Mouse (Mus musculus): ENCODE measurements around the gene Zfp280c. TPM values are rescaled to one million over a fixed set of nuclear protein-coding genes. Genes with fewer than 3 reads are reported as not detected.

The Zfp280c gene
- polyA plus RNA-seq (2015; fragmentation: Nextera tagmentation; extraction: Ambion mirVana) = 11.0 and 13.9 TPM in 2 replicates

GRCm38 (mm10) chrX:48594099-48594760 lies at the start of gene Zfp280c:
Gene Zfp280c (minus strand): TSS chrX:48594504.
- ATAC-seq (replicated peaks) = peak; percentile 94
- Histone ChIP-seq H3K4me3 (peak within 1 kb of the TSS; percentile 71), H3K4me1 (peaks cover 8% of the 10 kb centered on the region; the same call in 1 of the 2 replicates), H3K27me3 (no peaks in the 10 kb centered on the region), H3K9me3 (no peaks in the 10 kb centered on the region), H3K27ac (replicated peaks) (peak within 1 kb of the TSS; percentile 86), H3K9ac (replicated peaks) (peak within 1 kb of the TSS; percentile 78), H3K4me2 (replicated peaks) (peak within 1 kb of the TSS; percentile 38), H3K36me3 (peaks cover 9% of the 10 kb centered on the region; the same call in 1 of the 2 replicates)
- 22% methylated on average over 45 of the region's 45 CpGs for WGBS

GRCm38 (mm10) chrX:48637032-48637431 lies 42.7 kb upstream of the Zfp280c start:
- Histone ChIP-seq H3K9me3 (no peaks in the 10 kb centered on the region), H3K36me3 (peaks cover 11% of the 10 kb centered on the region; the same call in 1 of the 2 replicates), H3K4me1 (no peaks in the 10 kb centered on the region), H3K27ac (replicated peaks) (no peak overlapping the region), H3K9ac (replicated peaks) (no peak overlapping the region), H3K4me3 (no peak overlapping the region), H3K4me2 (replicated peaks) (no peak overlapping the region), H3K27me3 (no peaks in the 10 kb centered on the region)
- 71% methylated on average over 2 of the region's 2 CpGs for WGBS
- no peak for ATAC-seq (replicated peaks)

DNA sequence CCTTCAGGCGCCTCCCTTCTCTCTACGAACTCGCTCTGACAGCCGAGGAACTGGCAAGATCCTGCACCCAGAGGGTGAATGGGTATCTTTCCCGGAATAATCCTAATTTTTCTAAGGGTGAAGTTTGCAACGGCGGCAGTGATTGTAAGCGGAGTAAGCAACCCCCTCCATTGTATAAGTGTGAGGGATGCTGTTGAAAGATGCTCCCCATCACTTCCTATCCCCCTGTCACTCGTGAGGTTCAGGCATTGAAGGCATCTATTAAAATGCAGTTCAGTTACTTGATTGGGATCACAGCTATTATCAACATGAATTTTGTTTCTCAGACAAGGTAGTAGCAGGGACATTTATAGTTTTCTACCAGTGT lies 29.7 kb upstream of the Zfp280c start:
- H3K27me3 ChIP-seq = no peaks in the 10 kb centered on the region
- H3K36me3 ChIP-seq = no peaks in the 10 kb centered on the region
- H3K4me2 ChIP-seq (replicated peaks) = peak overlapping the region; percentile 46
- peak overlapping the region; percentile 94 for H3K27ac ChIP-seq (replicated peaks)
- H3K4me3 ChIP-seq = peak overlapping the region; percentile 74
- 32% methylated on average over 9 of the region's 9 CpGs for WGBS
- H3K4me1 ChIP-seq = peaks cover 6% of the 10 kb centered on the region; the same call in 1 of the 2 replicates
- no peaks in the 10 kb centered on the region for H3K9me3 ChIP-seq
- ATAC-seq (replicated peaks) = no peak; the same call in 1 of the 2 replicates
- peak overlapping the region; percentile 64 for H3K9ac ChIP-seq (replicated peaks)

DNA sequence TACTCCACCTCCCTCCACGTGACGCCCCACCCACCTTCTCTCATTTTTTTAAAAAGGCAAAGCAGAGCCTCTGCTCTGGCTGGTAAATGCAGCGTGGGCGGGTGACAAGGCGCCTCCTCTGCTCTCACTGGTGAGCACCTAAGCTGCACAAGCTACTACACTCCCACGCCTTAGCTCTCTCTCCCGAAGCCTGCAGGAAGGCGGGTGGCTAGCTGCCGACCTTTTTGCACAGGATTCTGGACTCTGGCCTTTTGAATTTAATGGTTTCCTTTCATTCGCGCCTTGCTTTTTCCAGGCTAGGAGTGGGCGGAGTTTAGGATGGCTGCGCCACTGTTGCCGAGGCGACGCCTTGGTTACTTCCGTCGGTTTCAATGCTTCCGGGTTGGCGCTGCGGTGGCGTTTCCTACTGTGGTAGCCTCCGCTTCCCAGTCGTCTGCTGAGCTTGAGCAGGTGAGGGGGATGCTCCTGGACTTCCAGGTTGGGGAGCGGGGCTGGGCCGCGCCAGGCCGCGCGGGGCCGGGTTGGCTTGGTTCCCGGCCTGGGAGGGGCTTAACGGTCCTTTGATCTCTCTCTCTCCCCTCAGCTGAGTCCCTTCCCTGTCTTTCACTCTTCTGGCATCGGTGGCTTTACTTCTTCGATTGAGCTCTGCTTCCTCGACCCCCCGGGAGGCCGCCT lies 29.2 kb upstream of the Zfp280c start, which contains the start of gene Slc25a14:
Slc25a14 (plus strand) TSS at position 35 of the 675 bp plus-strand sequence.
- no peaks in the 10 kb centered on the region for H3K27me3 ChIP-seq
- H3K4me3 ChIP-seq = peak within 1 kb of the TSS; percentile 74
- peak within 1 kb of the TSS; percentile 46 for H3K4me2 ChIP-seq (replicated peaks)
- H3K27ac ChIP-seq (replicated peaks) = peak within 1 kb of the TSS; percentile 94
- 19% methylated on average over 38 of the region's 38 CpGs for WGBS
- peak within 1 kb of the TSS; percentile 64 for H3K9ac ChIP-seq (replicated peaks)
- H3K9me3 ChIP-seq = no peaks in the 10 kb centered on the region
- H3K36me3 ChIP-seq = no peaks in the 10 kb centered on the region
- peaks cover 6% of the 10 kb centered on the region; the same call in 1 of the 2 replicates for H3K4me1 ChIP-seq
- ATAC-seq (replicated peaks) = peak; percentile 98

GRCm38 (mm10) chrX:48623049-48623378 lies 28.7 kb upstream of the Zfp280c start:
- H3K27ac ChIP-seq (replicated peaks) = peak overlapping the region; percentile 94
- 27% methylated on average over 4 of the region's 4 CpGs for WGBS

DNA sequence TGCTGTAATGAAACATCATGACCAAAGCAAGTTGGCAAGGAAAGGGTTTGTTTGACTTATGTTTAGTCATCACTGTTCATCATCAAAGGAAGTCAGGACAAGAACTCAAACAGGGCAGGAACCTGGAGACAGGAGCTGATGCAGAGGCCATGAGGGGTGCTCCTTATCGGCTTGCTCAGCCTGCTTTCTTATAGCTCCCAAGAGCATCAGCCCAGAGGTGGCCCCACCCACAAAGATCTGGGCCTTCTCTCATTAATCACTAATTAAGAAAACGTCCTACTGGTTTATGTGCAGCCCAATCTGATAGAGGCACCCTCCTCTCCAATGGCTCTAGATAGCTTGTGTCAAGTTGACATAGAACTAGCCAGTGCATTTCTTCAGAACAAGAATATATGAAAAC lies 10.6 kb upstream of the Zfp280c start:
- ATAC-seq (replicated peaks) = no peak
- no peak overlapping the region for H3K27ac ChIP-seq (replicated peaks)
- WGBS = 51% methylated on average over 2 of the region's 2 CpGs

More at GRCm38 (mm10) chrX:48623049-48623378, 28.7 kb upstream of the Zfp280c start:
- peak overlapping the region; percentile 64 for H3K9ac ChIP-seq (replicated peaks)
- no peak for ATAC-seq (replicated peaks)
- H3K4me2 ChIP-seq (replicated peaks) = peak overlapping the region; percentile 46
- H3K36me3 ChIP-seq = no peaks in the 10 kb centered on the region
- H3K9me3 ChIP-seq = no peaks in the 10 kb centered on the region
- peak overlapping the region; percentile 74 for H3K4me3 ChIP-seq
- H3K4me1 ChIP-seq = peaks cover 6% of the 10 kb centered on the region; the same call in 1 of the 2 replicates
- H3K27me3 ChIP-seq = no peaks in the 10 kb centered on the region

GRCm38 (mm10) chrX:48596906-48597305 lies 2.6 kb upstream of the Zfp280c start:
- 91% methylated on average over 5 of the region's 5 CpGs for WGBS
- no peak for ATAC-seq (replicated peaks)
- Histone ChIP-seq H3K36me3 (no peaks in the 10 kb centered on the region), H3K4me3 (no peak overlapping the region), H3K4me1 (peaks cover 8% of the 10 kb centered on the region; the same call in 1 of the 2 replicates), H3K9me3 (no peaks in the 10 kb centered on the region), H3K27me3 (no peaks in the 10 kb centered on the region), H3K27ac (replicated peaks) (no peak overlapping the region), H3K4me2 (replicated peaks) (no peak overlapping the region), H3K9ac (replicated peaks) (no peak overlapping the region)

More for the DNA sequence above, 10.6 kb upstream of the Zfp280c start:
- no peak overlapping the region for H3K4me3 ChIP-seq
- no peak overlapping the region for H3K9ac ChIP-seq (replicated peaks)
- no peaks in the 10 kb centered on the region for H3K36me3 ChIP-seq
- H3K9me3 ChIP-seq = no peaks in the 10 kb centered on the region
- no peaks in the 10 kb centered on the region for H3K27me3 ChIP-seq
- H3K4me2 ChIP-seq (replicated peaks) = no peak overlapping the region
- H3K4me1 ChIP-seq = no peaks in the 10 kb centered on the region

- H3K4me3 ChIP-seq = no peak overlapping the region
- no peak overlapping the region for H3K27ac ChIP-seq (replicated peaks)
- H3K9me3 ChIP-seq = no peaks in the 10 kb centered on the region
- ATAC-seq (replicated peaks) = no peak
- 84% methylated on average over 9 of the region's 9 CpGs for WGBS
- H3K36me3 ChIP-seq = 0 out of 2 replicates have a peak, but pooled peaks cover 1% of the 10 kb centered on the region
- H3K4me2 ChIP-seq (replicated peaks) = no peak overlapping the region
- peaks cover 8% of the 10 kb centered on the region; the same call in 1 of the 2 replicates for H3K4me1 ChIP-seq
- no peak overlapping the region for H3K9ac ChIP-seq (replicated peaks)
- no peaks in the 10 kb centered on the region for H3K27me3 ChIP-seq
Observed at GRCm38 (mm10) chrX:48596053-48596452, 1.7 kb upstream of the Zfp280c start.

DNA sequence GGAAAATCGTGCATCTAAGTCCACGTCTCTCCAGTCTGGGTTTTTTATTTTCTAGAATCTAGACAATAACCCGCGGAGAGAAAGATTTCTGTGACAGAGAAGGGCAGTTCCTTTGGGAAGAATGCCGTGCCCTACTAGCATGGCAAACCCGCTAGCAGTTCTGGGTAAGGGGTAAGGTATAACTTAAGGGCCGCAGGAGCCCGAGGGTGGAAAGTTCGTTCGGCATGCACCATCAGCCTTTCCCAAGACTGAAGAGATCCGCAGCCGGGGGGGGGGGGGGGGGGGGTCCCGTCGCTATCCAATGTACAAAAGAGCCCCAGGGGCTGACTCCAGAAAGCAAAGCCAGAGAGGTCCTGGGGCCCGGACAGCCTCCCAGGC lies 594 bp downstream of the Zfp280c start:
- H3K4me1 ChIP-seq = peaks cover 8% of the 10 kb centered on the region; the same call in 1 of the 2 replicates
- H3K4me3 ChIP-seq = peak overlapping the region; percentile 71
- peak overlapping the region; percentile 78 for H3K9ac ChIP-seq (replicated peaks)
- no peaks in the 10 kb centered on the region for H3K27me3 ChIP-seq
- H3K4me2 ChIP-seq (replicated peaks) = peak overlapping the region; percentile 38
- H3K9me3 ChIP-seq = no peaks in the 10 kb centered on the region
- H3K36me3 ChIP-seq = peaks cover 9% of the 10 kb centered on the region; the same call in 1 of the 2 replicates
- 34% methylated on average over 15 of the region's 15 CpGs for WGBS
- H3K27ac ChIP-seq (replicated peaks) = peak overlapping the region; percentile 86
- ATAC-seq (replicated peaks) = peak; percentile 47; the same call in 1 of the 2 replicates

- Histone ChIP-seq H3K27ac (replicated peaks) (no peak overlapping the region), H3K4me2 (replicated peaks) (no peak overlapping the region), H3K4me3 (no peak overlapping the region), H3K9me3 (no peaks in the 10 kb centered on the region), H3K27me3 (no peaks in the 10 kb centered on the region), H3K9ac (replicated peaks) (no peak overlapping the region), H3K4me1 (no peaks in the 10 kb centered on the region), H3K36me3 (peaks cover 13% of the 10 kb centered on the region)
- ATAC-seq (replicated peaks) = no peak
Observed at GRCm38 (mm10) chrX:48583332-48583731, 11.0 kb downstream of the Zfp280c start.

DNA sequence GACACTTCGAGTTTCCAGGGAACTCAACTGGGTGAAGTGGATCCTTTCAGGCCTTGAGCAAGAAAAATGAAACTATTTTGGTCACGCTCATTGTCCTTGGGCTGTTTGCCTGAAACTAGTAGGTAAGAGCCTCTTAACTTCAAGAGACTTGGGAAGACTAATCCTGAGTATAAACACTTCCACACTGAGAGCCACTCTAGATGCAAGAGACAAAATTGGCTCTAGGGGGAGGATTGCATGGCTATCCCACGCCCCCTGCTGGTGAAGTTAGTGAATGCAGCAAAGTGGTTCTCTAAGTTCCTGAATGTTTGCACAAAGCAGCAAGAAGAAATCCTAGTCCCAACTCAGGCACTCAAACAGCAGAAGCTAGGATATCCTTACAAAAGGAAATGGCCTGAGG lies 62.1 kb downstream of the Zfp280c start:
- no peaks in the 10 kb centered on the region for H3K27me3 ChIP-seq
- no peaks in the 10 kb centered on the region for H3K9me3 ChIP-seq
- no peaks in the 10 kb centered on the region; the same call in 1 of the 2 replicates for H3K36me3 ChIP-seq
- H3K4me1 ChIP-seq = no peaks in the 10 kb centered on the region
- H3K4me2 ChIP-seq (replicated peaks) = no peak overlapping the region
- H3K27ac ChIP-seq (replicated peaks) = no peak overlapping the region
- H3K4me3 ChIP-seq = no peak overlapping the region
- ATAC-seq (replicated peaks) = peak; percentile 51; the same call in 1 of the 2 replicates
- H3K9ac ChIP-seq (replicated peaks) = no peak overlapping the region
- 29% methylated on average over 3 of the region's 3 CpGs for WGBS

DNA sequence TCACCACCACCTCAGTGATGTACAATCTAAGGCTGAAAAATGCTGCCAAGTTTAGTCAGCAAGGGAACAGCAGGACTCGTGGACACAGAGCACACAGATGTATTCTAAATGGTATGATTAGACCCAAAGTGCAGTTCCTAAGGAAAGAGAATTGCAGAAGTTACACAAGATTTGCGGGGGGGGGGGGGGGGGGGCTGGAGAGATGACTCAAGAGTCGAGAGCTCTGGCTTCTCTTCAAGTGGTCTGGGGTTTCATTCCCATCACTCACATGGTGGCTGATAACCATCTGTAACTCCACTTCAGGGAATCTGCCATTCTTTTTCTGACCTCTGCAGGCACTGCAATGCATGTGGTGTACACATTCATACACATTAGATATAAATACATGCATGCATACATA lies 67.9 kb downstream of the Zfp280c start:
- Histone ChIP-seq H3K27ac (replicated peaks) (no peak overlapping the region), H3K36me3 (no peaks in the 10 kb centered on the region; the same call in 1 of the 2 replicates), H3K9me3 (no peaks in the 10 kb centered on the region), H3K4me2 (replicated peaks) (no peak overlapping the region), H3K4me1 (peaks cover 20% of the 10 kb centered on the region), H3K4me3 (no peak overlapping the region), H3K27me3 (no peaks in the 10 kb centered on the region), H3K9ac (replicated peaks) (no peak overlapping the region)
- no peak for ATAC-seq (replicated peaks)
- WGBS = 65% methylated on average over 3 of the region's 3 CpGs

Data from forebrain, embryonic 15.5 days (tissue).